Mouse (Mus musculus) 3T3-L1 (cell line): ENCODE measurements around the gene Gm42906.
A peak's percentile ranks its signal among the peaks of the same experiment; 100 is the strongest.

Experiments
- DNase-seq: peaks from one replicate; pipeline ENCODE4 v3.0.0-alpha.2; 2015; ENCODE audit warnings: low read depth, low spot score

The Gm42906 gene

GRCm38 (mm10) chr5:151189321-151189720 is 238.6 kb downstream of the Gm42906 start:
- DNase-seq = peak; percentile 64

- peak; percentile 34 for DNase-seq
Observed at GRCm38 (mm10) chr5:151188659-151189058, 239.3 kb downstream of the Gm42906 start.

DNA sequence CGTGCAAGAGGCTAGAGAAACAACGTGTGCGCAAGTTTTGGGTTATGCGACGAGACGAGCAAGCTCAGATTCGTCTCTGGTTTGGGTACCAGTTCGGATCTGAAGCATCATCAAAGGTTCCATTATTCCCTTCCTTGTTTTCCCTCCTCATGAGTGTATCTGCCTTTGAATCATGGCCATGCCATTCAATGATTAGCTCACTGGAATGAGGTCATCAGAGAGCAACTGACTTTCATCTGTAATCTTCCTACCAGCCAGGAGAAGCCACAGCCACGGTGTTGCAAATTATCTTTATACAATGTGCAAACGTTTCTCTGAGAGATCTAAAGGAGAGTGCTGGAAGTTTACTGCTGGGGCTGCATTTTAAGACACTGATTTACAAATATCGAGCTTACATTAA is 240.6 kb downstream of the Gm42906 start:
- DNase-seq = peak; percentile 60

GRCm38 (mm10) chr5:151185286-151185856 is 242.6 kb downstream of the Gm42906 start:
- peak; percentile 64 for DNase-seq

GRCm38 (mm10) chr5:151183656-151184240 is 244.2 kb downstream of the Gm42906 start:
- no peak for DNase-seq

DNA sequence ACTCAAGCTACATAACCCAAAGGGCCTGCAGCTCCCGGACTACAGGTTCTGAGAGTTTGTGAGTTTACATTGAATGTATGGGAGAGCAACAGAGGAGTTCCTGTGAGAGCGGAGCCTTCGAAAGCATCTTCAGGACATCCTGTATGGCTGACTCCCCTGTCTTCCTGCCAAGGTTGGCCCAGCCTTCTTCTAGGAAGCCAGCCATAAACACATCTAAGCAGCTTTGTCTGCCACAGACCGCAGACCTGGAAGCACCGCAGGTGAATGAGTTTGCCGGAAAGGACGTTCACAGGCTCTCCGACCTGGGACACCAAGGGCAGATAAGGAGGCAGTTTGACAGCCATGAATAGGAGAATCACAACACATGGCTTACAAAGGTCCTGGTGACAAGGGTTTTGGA is 246.7 kb downstream of the Gm42906 start:
- DNase-seq = no peak

- no peak for DNase-seq
Observed at GRCm38 (mm10) chr5:151180176-151180785, 247.7 kb downstream of the Gm42906 start.

GRCm38 (mm10) chr5:151177171-151177570 is 250.8 kb downstream of the Gm42906 start:
- DNase-seq = no peak

DNA sequence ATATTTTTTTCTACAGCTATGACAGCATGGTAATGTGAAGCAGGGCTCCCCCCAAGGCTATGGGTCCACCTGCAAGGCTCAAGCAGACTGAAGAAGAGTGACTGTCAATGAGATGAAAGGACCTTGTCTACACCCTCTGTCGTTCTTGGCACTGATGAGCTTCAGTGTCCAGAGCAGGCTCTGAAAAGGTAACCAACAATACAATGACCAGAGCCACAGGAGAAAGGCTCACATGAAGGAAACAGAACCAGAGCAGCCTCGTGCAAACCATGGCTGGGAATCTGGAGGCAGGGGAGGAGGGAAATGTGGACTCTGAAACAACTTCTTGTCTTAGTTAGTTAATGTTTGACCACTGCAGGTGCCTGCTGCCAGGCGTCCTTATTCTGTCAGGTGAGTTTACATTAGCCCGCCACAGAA is 252.1 kb downstream of the Gm42906 start:
- no peak for DNase-seq

DNA sequence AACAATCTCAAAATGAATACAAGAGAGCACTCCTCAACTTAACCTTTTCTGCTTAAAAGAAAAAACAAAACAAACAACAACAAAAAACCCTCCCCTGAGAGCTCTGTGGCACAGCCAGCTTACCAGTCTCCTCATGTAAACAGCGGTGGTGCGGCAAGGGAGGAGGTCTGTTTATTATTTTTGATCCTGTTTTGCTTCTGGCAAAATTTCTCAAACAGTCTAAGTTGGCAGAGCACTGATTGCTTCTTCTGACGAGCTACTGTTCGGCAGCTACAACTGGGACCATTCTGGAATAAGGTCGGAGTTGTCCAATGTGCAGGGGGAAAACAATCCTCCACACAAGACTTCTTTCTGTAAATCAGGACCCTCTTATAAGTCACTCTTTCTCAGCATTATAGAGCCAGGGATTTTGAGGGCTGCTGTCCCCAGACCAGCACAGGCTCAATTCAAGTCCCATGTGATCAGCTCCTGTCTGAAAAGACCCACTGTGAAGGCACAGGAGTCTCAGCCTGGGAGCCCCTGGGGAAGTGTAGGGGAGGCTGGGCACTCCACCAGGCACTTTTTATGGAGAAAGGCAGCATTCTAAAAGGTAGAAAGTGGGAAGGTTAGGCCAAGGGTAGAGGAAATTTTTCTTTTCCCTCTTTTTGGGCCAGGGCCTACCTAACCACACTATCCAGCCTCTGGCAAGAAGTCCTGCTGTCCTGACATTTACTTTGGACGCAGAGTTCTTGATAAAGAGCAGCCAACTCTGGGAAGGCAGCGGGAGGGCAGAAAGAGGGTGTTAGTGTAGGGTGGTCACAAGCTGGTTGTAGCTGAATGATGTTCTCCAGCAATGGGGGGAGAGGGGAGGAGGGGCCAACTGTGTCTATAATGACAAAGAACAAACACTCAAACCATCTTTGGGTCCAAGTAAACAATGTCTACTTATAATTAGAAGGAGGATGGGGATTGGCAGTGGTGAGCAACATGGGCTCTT is 253.2 kb downstream of the Gm42906 start:
- DNase-seq = no peak

DNA sequence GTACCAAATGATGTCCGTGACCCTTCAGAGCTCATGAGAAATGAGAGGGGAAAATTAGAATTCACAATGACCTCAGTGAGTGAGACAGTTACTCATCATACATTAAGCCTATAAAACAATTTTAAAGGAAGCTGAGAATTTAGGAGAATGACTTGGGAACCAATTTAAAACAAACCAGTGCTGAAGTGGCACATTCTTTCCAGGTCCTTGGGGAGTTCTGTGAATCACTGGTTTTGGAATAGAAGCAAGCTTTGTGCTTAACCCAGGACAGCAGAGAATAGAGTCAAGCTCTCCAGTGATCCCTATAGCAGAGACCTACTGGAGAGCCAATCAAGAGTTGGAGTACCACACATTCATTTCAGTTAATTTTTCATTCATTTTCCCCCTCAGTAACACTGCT is 254.2 kb downstream of the Gm42906 start:
- DNase-seq = peak; percentile 96

DNA sequence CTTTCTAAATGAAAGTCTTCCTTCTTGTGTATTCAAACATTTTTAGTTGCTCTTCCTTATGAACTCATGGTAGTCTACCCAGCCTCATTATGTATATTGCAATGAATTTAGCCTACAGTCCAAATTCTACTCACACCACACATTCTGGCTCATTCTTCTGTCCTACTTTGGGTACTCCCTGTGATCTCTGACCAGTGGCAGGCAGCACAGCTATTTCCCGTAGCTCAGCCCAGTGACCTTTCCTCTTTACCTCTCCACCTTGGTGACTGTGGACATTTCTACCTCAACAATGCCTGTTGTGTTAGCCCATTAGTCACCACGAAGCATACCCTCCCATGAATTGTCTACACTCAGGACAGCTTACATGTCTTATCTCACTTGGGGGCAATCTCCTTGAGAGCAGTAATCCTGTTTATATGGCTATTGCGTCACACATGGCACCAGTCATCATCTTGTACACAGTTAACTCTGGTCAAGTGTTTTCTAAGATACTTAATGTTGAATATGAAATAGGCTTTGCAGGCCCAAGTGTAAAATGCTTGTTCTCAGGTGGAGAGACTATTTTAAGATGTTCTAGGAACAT is 257.7 kb downstream of the Gm42906 start:
- no peak for DNase-seq

GRCm38 (mm10) chr5:151168191-151168590 is 259.8 kb downstream of the Gm42906 start:
- no peak for DNase-seq

DNA sequence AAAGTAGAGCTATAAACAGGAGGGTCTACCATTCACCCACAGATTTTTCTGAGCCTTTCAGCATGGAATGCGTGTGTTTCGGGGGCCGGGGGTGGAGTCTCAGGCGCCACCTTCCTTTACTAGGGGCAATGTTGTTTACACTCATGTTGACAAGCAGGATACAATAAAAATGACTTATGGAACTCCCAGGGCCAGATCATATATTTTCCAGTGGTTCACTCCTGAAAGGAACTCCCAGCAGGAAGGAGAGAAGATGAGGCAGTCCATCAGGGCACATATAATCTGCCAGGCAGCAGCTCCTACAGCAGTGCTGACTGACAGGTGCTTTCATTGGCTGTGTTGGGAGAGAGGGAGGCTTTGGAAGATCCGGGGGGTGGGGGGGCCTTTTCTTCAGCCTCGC is 260.3 kb downstream of the Gm42906 start:
- DNase-seq = no peak

DNA sequence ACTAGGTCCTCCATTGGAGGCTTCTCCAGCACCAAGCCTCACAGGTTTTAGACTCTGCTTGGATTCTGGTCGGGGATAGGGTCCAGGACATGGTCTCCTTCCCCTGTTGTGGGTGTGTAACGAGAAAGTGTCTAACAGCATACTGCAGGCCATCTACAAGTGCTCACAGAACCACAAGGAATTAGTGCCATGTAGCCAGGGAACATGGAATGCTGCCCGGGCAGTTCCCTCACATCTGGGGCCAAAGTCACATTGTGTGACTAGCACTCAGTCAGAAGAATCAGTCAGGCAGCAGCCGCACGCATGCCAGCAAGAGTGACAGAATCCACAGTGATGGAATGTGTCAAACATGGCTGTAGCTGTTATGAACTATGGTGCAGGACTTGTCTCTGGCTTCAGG is 261.7 kb downstream of the Gm42906 start:
- peak; percentile 47 for DNase-seq

- DNase-seq = peak; percentile 35
Observed at GRCm38 (mm10) chr5:151165381-151166016, 262.5 kb downstream of the Gm42906 start.

DNA sequence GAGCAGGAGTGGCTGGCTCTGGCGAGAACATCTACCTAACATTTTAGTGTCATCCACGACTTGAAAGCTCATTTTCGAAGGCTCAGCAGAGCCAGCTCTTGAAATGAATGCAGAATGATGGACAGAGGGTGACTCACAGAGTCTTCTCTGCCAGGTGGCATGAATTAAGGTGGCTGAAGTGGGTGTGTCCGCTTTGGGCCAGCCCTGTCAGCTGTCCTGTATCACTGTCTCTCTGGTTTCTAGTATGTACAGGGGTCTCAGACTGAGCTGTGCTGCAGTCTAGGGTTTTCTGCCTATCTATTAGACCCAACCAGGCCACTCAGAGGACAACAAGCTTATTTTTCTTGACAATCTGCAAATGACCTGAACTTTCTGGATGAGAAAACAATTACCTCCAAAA is 263.1 kb downstream of the Gm42906 start:
- peak; percentile 79 for DNase-seq

DNA sequence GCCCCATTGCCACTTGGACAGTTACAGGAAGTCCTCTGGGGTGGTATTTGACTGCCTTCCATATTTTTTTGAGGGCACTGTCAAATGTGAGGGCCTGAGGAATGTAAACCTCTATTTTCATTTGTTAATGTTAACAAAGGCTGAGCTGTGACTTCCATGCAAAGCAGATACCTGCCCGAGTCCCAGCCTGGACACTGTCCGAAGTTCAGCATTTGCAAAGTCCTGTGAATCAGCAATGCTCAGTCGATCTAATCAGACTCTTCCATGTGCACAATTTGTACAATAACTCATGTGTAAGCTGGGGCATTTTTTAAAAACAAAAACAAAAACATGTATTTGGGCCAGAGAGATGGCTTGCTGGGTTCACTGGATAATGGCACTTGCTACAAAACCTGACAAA is 265.3 kb downstream of the Gm42906 start:
- no peak for DNase-seq

DNA sequence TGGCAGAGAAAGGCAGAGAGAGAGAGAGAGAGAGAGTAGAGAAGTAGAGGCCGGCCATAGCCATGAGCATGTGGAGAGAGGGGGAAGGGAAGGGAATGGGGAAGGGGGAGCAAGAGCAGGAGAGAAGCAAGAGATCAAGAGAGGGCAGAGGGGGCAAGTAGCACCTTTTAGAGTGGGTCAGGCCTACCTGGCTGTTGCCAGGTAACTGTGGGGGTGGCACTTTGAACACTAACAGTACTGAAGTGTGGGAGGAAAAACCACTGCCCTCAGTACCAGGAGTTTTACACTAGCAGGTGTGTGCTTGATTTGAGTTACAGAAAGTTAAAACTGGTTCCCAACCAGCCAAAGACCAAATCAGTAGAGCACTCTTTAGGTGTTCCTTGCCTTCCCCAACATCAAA is 272.7 kb downstream of the Gm42906 start:
- DNase-seq = no peak

- DNase-seq = peak; percentile 94
Observed at GRCm38 (mm10) chr5:151154780-151155179, 273.2 kb downstream of the Gm42906 start.

GRCm38 (mm10) chr5:151154030-151154429 is 273.9 kb downstream of the Gm42906 start:
- no peak for DNase-seq
